Mouse (Mus musculus): ENCODE results near the gene Timp2. TPM values are rescaled to one million over a fixed set of nuclear protein-coding genes. Genes with fewer than 3 reads are reported as not detected.
A peak's percentile ranks its signal among the peaks of the same experiment; 100 is the strongest.

Timp2 gene
- polyA plus RNA-seq, 1 experiment: 78.8 TPM

GRCm38 (mm10) chr11:118347391-118347790, 8.1 kb downstream of the Timp2 start:
- TF ChIP-seq CTCF (IDR thresholded peaks at IDR 0.05; ENCODE audit: borderline replicate concordance, control insufficient read depth, extremely low read depth, insufficient read depth, low read length, poor library complexity) (no peak), POLR2A (IDR thresholded peaks at IDR 0.05; ENCODE audit: control insufficient read depth, extremely low read depth, insufficient read depth, low read length, poor library complexity) (no peak)
- Histone ChIP-seq H3K27me3 (ENCODE audit: control insufficient read depth, insufficient read depth, low read length) (no peaks in the 10 kb centered on the region), H3K4me1 (replicated peaks; ENCODE audit: control insufficient read depth, insufficient read depth, low read length) (peaks cover 53% of the 10 kb centered on the region), H3K36me3 (ENCODE audit: control insufficient read depth, insufficient read depth, low read length) (no peaks in the 10 kb centered on the region), H3K4me3 (ENCODE audit: control insufficient read depth, insufficient read depth, low read length) (no peak overlapping the region), H3K27ac (ENCODE audit: control insufficient read depth, insufficient read depth, low read length) (peak overlapping the region; percentile 98; the same call in 1 of the 2 replicates)
- no peak for DNase-seq
- WGBS: 100% methylated on average over 2 of the region's 2 CpGs

GRCm38 (mm10) chr11:118346395-118347096, 9.0 kb downstream of the Timp2 start:
- no peak for DNase-seq
- 96% methylated on average over 8 of the region's 8 CpGs for WGBS
- Histone ChIP-seq H3K27me3 (ENCODE audit: control insufficient read depth, insufficient read depth, low read length) (no peaks in the 10 kb centered on the region), H3K4me1 (replicated peaks; ENCODE audit: control insufficient read depth, insufficient read depth, low read length) (peaks cover 62% of the 10 kb centered on the region), H3K36me3 (ENCODE audit: control insufficient read depth, insufficient read depth, low read length) (no peaks in the 10 kb centered on the region), H3K27ac (ENCODE audit: control insufficient read depth, insufficient read depth, low read length) (no peak overlapping the region), H3K4me3 (ENCODE audit: control insufficient read depth, insufficient read depth, low read length) (no peak overlapping the region)
- TF ChIP-seq POLR2A (IDR thresholded peaks at IDR 0.05; ENCODE audit: control insufficient read depth, extremely low read depth, insufficient read depth, low read length, poor library complexity) (no peak), CTCF (IDR thresholded peaks at IDR 0.05; ENCODE audit: borderline replicate concordance, control insufficient read depth, extremely low read depth, insufficient read depth, low read length, poor library complexity) (no peak)

GRCm38 (mm10) chr11:118345693-118346092, 9.8 kb downstream of the Timp2 start:
- DNase-seq: no peak
- Histone ChIP-seq H3K27ac (ENCODE audit: control insufficient read depth, insufficient read depth, low read length) (no peak overlapping the region), H3K36me3 (ENCODE audit: control insufficient read depth, insufficient read depth, low read length) (no peaks in the 10 kb centered on the region), H3K4me3 (ENCODE audit: control insufficient read depth, insufficient read depth, low read length) (no peak overlapping the region), H3K4me1 (replicated peaks; ENCODE audit: control insufficient read depth, insufficient read depth, low read length) (peaks cover 65% of the 10 kb centered on the region), H3K27me3 (ENCODE audit: control insufficient read depth, insufficient read depth, low read length) (no peaks in the 10 kb centered on the region)
- TF ChIP-seq CTCF (IDR thresholded peaks at IDR 0.05; ENCODE audit: borderline replicate concordance, control insufficient read depth, extremely low read depth, insufficient read depth, low read length, poor library complexity): no peak
- TF ChIP-seq POLR2A (IDR thresholded peaks at IDR 0.05; ENCODE audit: control insufficient read depth, extremely low read depth, insufficient read depth, low read length, poor library complexity): no peak
- 61% methylated on average over 4 of the region's 4 CpGs for WGBS

- H3K27me3 ChIP-seq (ENCODE audit: control insufficient read depth, insufficient read depth, low read length): no peaks in the 10 kb centered on the region
- no peak overlapping the region for H3K27ac ChIP-seq (ENCODE audit: control insufficient read depth, insufficient read depth, low read length)
- H3K4me1 ChIP-seq (replicated peaks; ENCODE audit: control insufficient read depth, insufficient read depth, low read length): peaks cover 56% of the 10 kb centered on the region
- no peak overlapping the region for H3K4me3 ChIP-seq (ENCODE audit: control insufficient read depth, insufficient read depth, low read length)
- no peaks in the 10 kb centered on the region for H3K36me3 ChIP-seq (ENCODE audit: control insufficient read depth, insufficient read depth, low read length)
- DNase-seq: no peak
- WGBS: 73% methylated on average over 2 of the region's 2 CpGs
- no peak for TF ChIP-seq POLR2A (IDR thresholded peaks at IDR 0.05; ENCODE audit: control insufficient read depth, extremely low read depth, insufficient read depth, low read length, poor library complexity)
- no peak for TF ChIP-seq CTCF (IDR thresholded peaks at IDR 0.05; ENCODE audit: borderline replicate concordance, control insufficient read depth, extremely low read depth, insufficient read depth, low read length, poor library complexity)
These were observed 11.9 kb downstream of the Timp2 start for GRCm38 (mm10) chr11:118343629-118344028.

- H3K27me3 ChIP-seq (ENCODE audit: control insufficient read depth, insufficient read depth, low read length): no peaks in the 10 kb centered on the region
- 85% methylated on average over 7 of the region's 7 CpGs for WGBS
These were observed 13.0 kb downstream of the Timp2 start, which contains the start of gene Cep295nl for GRCm38 (mm10) chr11:118342400-118342981. TSS of gene Cep295nl (minus strand) at chr11:118342500.

GRCm38 (mm10) chr11:118337491-118338168, 17.9 kb downstream of the Timp2 start:
- H3K36me3 ChIP-seq (ENCODE audit: control insufficient read depth, insufficient read depth, low read length): peaks cover 4% of the 10 kb centered on the region; the same call in 1 of the 2 replicates
- H3K27me3 ChIP-seq (ENCODE audit: control insufficient read depth, insufficient read depth, low read length): no peaks in the 10 kb centered on the region
- TF ChIP-seq CTCF (IDR thresholded peaks at IDR 0.05; ENCODE audit: borderline replicate concordance, control insufficient read depth, extremely low read depth, insufficient read depth, low read length, poor library complexity) (no peak), POLR2A (IDR thresholded peaks at IDR 0.05; ENCODE audit: control insufficient read depth, extremely low read depth, insufficient read depth, low read length, poor library complexity) (no peak)
- peak overlapping the region; percentile 91 for H3K27ac ChIP-seq (ENCODE audit: control insufficient read depth, insufficient read depth, low read length)
- no peak overlapping the region for H3K4me3 ChIP-seq (ENCODE audit: control insufficient read depth, insufficient read depth, low read length)
- H3K4me1 ChIP-seq (replicated peaks; ENCODE audit: control insufficient read depth, insufficient read depth, low read length): peaks cover 44% of the 10 kb centered on the region
- DNase-seq: peak; percentile 67
- 7% methylated on average over 8 of the region's 8 CpGs for WGBS

More at GRCm38 (mm10) chr11:118342400-118342981, 13.0 kb downstream of the Timp2 start, which contains the start of gene Cep295nl:
- no peak for DNase-seq
- no peak for TF ChIP-seq POLR2A (IDR thresholded peaks at IDR 0.05; ENCODE audit: control insufficient read depth, extremely low read depth, insufficient read depth, low read length, poor library complexity)
- TF ChIP-seq CTCF (IDR thresholded peaks at IDR 0.05; ENCODE audit: borderline replicate concordance, control insufficient read depth, extremely low read depth, insufficient read depth, low read length, poor library complexity): no peak
- peaks cover 57% of the 10 kb centered on the region for H3K4me1 ChIP-seq (replicated peaks; ENCODE audit: control insufficient read depth, insufficient read depth, low read length)
- H3K27ac ChIP-seq (ENCODE audit: control insufficient read depth, insufficient read depth, low read length): no peak within 1 kb of the TSS
- H3K4me3 ChIP-seq (ENCODE audit: control insufficient read depth, insufficient read depth, low read length): no peak within 1 kb of the TSS
- no peaks in the 10 kb centered on the region for H3K36me3 ChIP-seq (ENCODE audit: control insufficient read depth, insufficient read depth, low read length)
